Mouse (Mus musculus) B cell, adult (primary cell): ENCODE measurements around the gene 9530002B09Rik. TPM values are rescaled to one million over a fixed set of nuclear protein-coding genes. Genes with fewer than 3 reads are reported as not detected.

ENCODE experiments used
- total RNA-seq: library from RNA; stranded (reverse); gene quantifications from 4 replicates; pipeline ENCODE4 v1.2.4, GENCODE M21; 2023; ENCODE audit not compliant: inconsistent age

Gene 9530002B09Rik
- not detected in 4 replicates for total RNA-seq

GRCm38 (mm10) chr4:122688975-122689374 is at the start of gene 9530002B09Rik:
Gene 9530002B09Rik (plus strand): TSS chr4:122689275.

Other genes with a start within 250 kb of the 9530002B09Rik start
- gene Ppt1, start 147.0 kb downstream of the 9530002B09Rik start, total RNA-seq: 53.1 to 55.7 TPM (median 54.6 TPM) in 4 replicates
- 363 to 402 TPM (median 393 TPM) in 4 replicates for gene Cap1, start 196.8 kb downstream of the 9530002B09Rik start, total RNA-seq